Mouse (Mus musculus) heart, embryonic 15.5 days (tissue): ENCODE data around the gene Ajuba. TPM values are rescaled to one million over a fixed set of nuclear protein-coding genes. Genes with fewer than 3 reads are reported as not detected.

Experiments
- ATAC-seq: fragments of 200-750 bp; cut with Nextera tagmentation; replicated peaks from 2 replicates; pipeline ENCODE4 v1.8.0; 2017; ENCODE audit warnings: low read depth, moderate TSS enrichment; ENCODE audit not compliant: insufficient number of reproducible peaks, insufficient read depth, low FRiP score
- H3K27ac ChIP-seq: fragments of 300-500 bp; sonication (generic); 2 replicates; pipeline ENCODE4 v1.5.1; 2015; ENCODE audit warnings: mild to moderate bottlenecking, inconsistent platforms
- H3K27me3 ChIP-seq: fragments of 300-500 bp; sonication (generic); 2 replicates; pipeline ENCODE4 v1.6.1; 2015; ENCODE audit warnings: inconsistent platforms
- H3K36me3 ChIP-seq: fragments of 300-500 bp; sonication (generic); 2 replicates; pipeline ENCODE4 v1.6.1; 2015; ENCODE audit warnings: mild to moderate bottlenecking, inconsistent platforms
- H3K4me1 ChIP-seq: fragments of 300-500 bp; sonication (generic); replicated peaks from 2 replicates; pipeline ENCODE4 v1.6.1; 2015; ENCODE audit warnings: inconsistent platforms
- H3K4me2 ChIP-seq: fragments of 300-500 bp; sonication (generic); 2 replicates; pipeline ENCODE4 v1.6.1; 2015; ENCODE audit warnings: inconsistent platforms, mild to moderate bottlenecking, moderate library complexity
- H3K4me3 ChIP-seq: fragments of 300-500 bp; sonication (generic); 2 replicates; pipeline ENCODE4 v1.5.1; 2015; ENCODE audit warnings: mild to moderate bottlenecking, inconsistent platforms
- H3K9ac ChIP-seq: fragments of 300-500 bp; sonication (generic); 2 replicates; pipeline ENCODE4 v1.6.1; 2015; ENCODE audit warnings: mild to moderate bottlenecking, inconsistent platforms
- H3K9me3 ChIP-seq: fragments of 300-500 bp; sonication (generic); replicated peaks from 2 replicates; pipeline ENCODE4 v1.6.1; 2016; ENCODE audit warnings: inconsistent platforms
- WGBS: fragments of 180-500 bp; shearing (Covaris S2); methylation state at CpG from one replicate; pipeline ENCODE4 v1.1.7; 2015; ENCODE audit warnings: mixed read lengths; 5-methylcytosine and 5-hydroxymethylcytosine counted together
- polyA plus RNA-seq: library from polyadenylated mRNA; unstranded; fragments of >200 nt; fragmentation: Nextera tagmentation; extraction: Ambion mirVana; gene quantifications from 2 replicates; pipeline ENCODE4 v1.2.1, GENCODE M21; 2015

Ajuba gene
- polyA plus RNA-seq, 1 experiment from 2014 or later = 23.1 TPM

- H3K36me3 ChIP-seq = peaks cover 39% of the 10 kb centered on the region
- no peaks in the 10 kb centered on the region for H3K27me3 ChIP-seq
- ATAC-seq = no peak
- WGBS = 53% methylated on average over 17 of the region's 17 CpGs
- peaks cover 51% of the 10 kb centered on the region for H3K4me1 ChIP-seq
- 0 out of 2 replicates have a peak overlapping the region, but pooled peaks have one; percentile 15 for H3K9ac ChIP-seq
- no peak overlapping the region for H3K4me2 ChIP-seq
- H3K9me3 ChIP-seq = no peaks in the 10 kb centered on the region
- H3K4me3 ChIP-seq = no peak overlapping the region
- peak overlapping the region; percentile 51 for H3K27ac ChIP-seq
Measured at GRCm38 (mm10) chr14:54569451-54570392, 7.6 kb downstream of the Ajuba start.

GRCm38 (mm10) chr14:54568694-54569414 is 8.5 kb downstream of the Ajuba start:
- no peak for ATAC-seq
- Histone ChIP-seq H3K4me1 (peaks cover 43% of the 10 kb centered on the region), H3K27ac (peak overlapping the region; percentile 51), H3K4me3 (no peak overlapping the region), H3K9ac (no peak overlapping the region), H3K27me3 (no peaks in the 10 kb centered on the region), H3K9me3 (no peaks in the 10 kb centered on the region), H3K4me2 (no peak overlapping the region), H3K36me3 (peaks cover 39% of the 10 kb centered on the region)
- WGBS = 68% methylated on average over 15 of the region's 15 CpGs

- no peaks in the 10 kb centered on the region for H3K27me3 ChIP-seq
- no peaks in the 10 kb centered on the region for H3K36me3 ChIP-seq
- H3K9me3 ChIP-seq = no peaks in the 10 kb centered on the region
- H3K9ac ChIP-seq = no peak overlapping the region
- no peak for ATAC-seq
- no peaks in the 10 kb centered on the region for H3K4me1 ChIP-seq
- H3K27ac ChIP-seq = no peak overlapping the region
- no peak overlapping the region for H3K4me3 ChIP-seq
- H3K4me2 ChIP-seq = no peak overlapping the region
- 77% methylated on average over 14 of the region's 14 CpGs for WGBS
Measured at GRCm38 (mm10) chr14:54560527-54561242, 16.7 kb downstream of the Ajuba start.

- Histone ChIP-seq H3K9me3 (no peaks in the 10 kb centered on the region), H3K4me3 (no peak overlapping the region), H3K4me1 (peaks cover 7% of the 10 kb centered on the region), H3K4me2 (no peak overlapping the region), H3K9ac (no peak overlapping the region), H3K27me3 (no peaks in the 10 kb centered on the region), H3K36me3 (no peaks in the 10 kb centered on the region), H3K27ac (no peak overlapping the region)
- 82% methylated on average over 8 of the region's 8 CpGs for WGBS
- ATAC-seq = no peak
Measured at GRCm38 (mm10) chr14:54557330-54557729, 20.0 kb downstream of the Ajuba start.

- H3K36me3 ChIP-seq = peaks cover 19% of the 10 kb centered on the region
- peak within 1 kb of the TSS; percentile 82 for H3K4me2 ChIP-seq
- peak within 1 kb of the TSS; percentile 61 for H3K4me3 ChIP-seq
- ATAC-seq = peak; percentile 95
- no peaks in the 10 kb centered on the region for H3K27me3 ChIP-seq
- no peaks in the 10 kb centered on the region for H3K9me3 ChIP-seq
- H3K27ac ChIP-seq = peak within 1 kb of the TSS; percentile 94
- H3K9ac ChIP-seq = peak within 1 kb of the TSS; percentile 87
- WGBS = under 1% methylated on average over 76 of the region's 76 CpGs
- H3K4me1 ChIP-seq = peaks cover 7% of the 10 kb centered on the region
Measured at GRCm38 (mm10) chr14:54553975-54554769, 23.2 kb downstream of the Ajuba start, which contains the start of gene Haus4. Haus4 (minus strand) TSS chr14:54554616.

GRCm38 (mm10) chr14:54553454-54553974 is 23.8 kb downstream of the Ajuba start:
- no peak for ATAC-seq
- WGBS = 4% methylated on average over 21 of the region's 21 CpGs
- peak overlapping the region; percentile 94 for H3K27ac ChIP-seq
- H3K9ac ChIP-seq = peak overlapping the region; percentile 87
- peak overlapping the region; percentile 61 for H3K4me3 ChIP-seq
- peak overlapping the region; percentile 82 for H3K4me2 ChIP-seq
- H3K9me3 ChIP-seq = no peaks in the 10 kb centered on the region
- H3K4me1 ChIP-seq = peaks cover 7% of the 10 kb centered on the region
- H3K27me3 ChIP-seq = no peaks in the 10 kb centered on the region
- peaks cover 26% of the 10 kb centered on the region for H3K36me3 ChIP-seq

GRCm38 (mm10) chr14:54544703-54545102 is 32.7 kb downstream of the Ajuba start:
- peaks cover 68% of the 10 kb centered on the region for H3K36me3 ChIP-seq
- no peaks in the 10 kb centered on the region for H3K27me3 ChIP-seq
- ATAC-seq = no peak
- H3K9me3 ChIP-seq = no peaks in the 10 kb centered on the region
- WGBS = 81% methylated on average over 5 of the region's 5 CpGs
- H3K4me1 ChIP-seq = no peaks in the 10 kb centered on the region
- H3K9ac ChIP-seq = no peak overlapping the region
- no peak overlapping the region for H3K4me3 ChIP-seq
- H3K27ac ChIP-seq = no peak overlapping the region
- H3K4me2 ChIP-seq = no peak overlapping the region

- no peaks in the 10 kb centered on the region for H3K9me3 ChIP-seq
- no peaks in the 10 kb centered on the region for H3K4me1 ChIP-seq
- no peak overlapping the region for H3K9ac ChIP-seq
- ATAC-seq = no peak
- no peak overlapping the region for H3K4me3 ChIP-seq
- no peak overlapping the region for H3K27ac ChIP-seq
- H3K4me2 ChIP-seq = no peak overlapping the region
- 63% methylated on average over 11 of the region's 11 CpGs for WGBS
- no peaks in the 10 kb centered on the region for H3K27me3 ChIP-seq
- H3K36me3 ChIP-seq = peaks cover 31% of the 10 kb centered on the region
Measured at GRCm38 (mm10) chr14:54540771-54541170, 36.6 kb downstream of the Ajuba start.

GRCm38 (mm10) chr14:54538580-54538979 is 38.8 kb downstream of the Ajuba start:
- H3K27ac ChIP-seq = no peak overlapping the region
- peaks cover 16% of the 10 kb centered on the region for H3K36me3 ChIP-seq
- WGBS = 79% methylated on average over 2 of the region's 2 CpGs
- H3K9me3 ChIP-seq = no peaks in the 10 kb centered on the region
- no peak overlapping the region for H3K4me3 ChIP-seq
- H3K9ac ChIP-seq = no peak overlapping the region
- no peaks in the 10 kb centered on the region for H3K27me3 ChIP-seq
- H3K4me2 ChIP-seq = no peak overlapping the region
- no peaks in the 10 kb centered on the region for H3K4me1 ChIP-seq
- no peak for ATAC-seq

- no peaks in the 10 kb centered on the region for H3K36me3 ChIP-seq
- WGBS = 8% methylated on average over 17 of the region's 17 CpGs
- H3K4me1 ChIP-seq = peaks cover 13% of the 10 kb centered on the region
- H3K9me3 ChIP-seq = no peaks in the 10 kb centered on the region
- peak; percentile 50; the same call in 1 of the 2 replicates for ATAC-seq
- 0 out of 2 replicates have a peak overlapping the region, but pooled peaks have one; percentile 19 for H3K4me2 ChIP-seq
- H3K9ac ChIP-seq = no peak overlapping the region
- no peaks in the 10 kb centered on the region for H3K27me3 ChIP-seq
- H3K27ac ChIP-seq = no peak overlapping the region
- H3K4me3 ChIP-seq = no peak overlapping the region
Measured at GRCm38 (mm10) chr14:54528446-54529111, 48.8 kb downstream of the Ajuba start.
